Mouse (Mus musculus) E14TG2a.4 (cell line): ENCODE results near the gene Ddx58.

Experiments used
- CTCF ChIP-seq: conservative IDR thresholded peaks from 2 replicates; pipeline ENCODE4 v1.5.1; 2014; ENCODE audit warnings: low read length
- NANOG ChIP-seq: IDR thresholded peaks from 2 replicates; pipeline ENCODE4 v1.6.1; 2014; ENCODE audit warnings: borderline replicate concordance, low read length, mixed read lengths
- POU5F1 ChIP-seq: IDR thresholded peaks from 2 replicates; pipeline ENCODE4 v1.6.1; 2014; ENCODE audit warnings: low read length, borderline replicate concordance

- TF ChIP-seq CTCF = no peak
- no peak for TF ChIP-seq POU5F1
- TF ChIP-seq NANOG = no peak
Measured at GRCm38 (mm10) chr4:40195336-40195735, 44.3 kb downstream of the Ddx58 start.
